Comparison of ENCODE assay signal across 8 mouse cellular contexts in genomic region chr16:55966212-55966871, GRCm38 (mm10). TPM values are rescaled to one million over a fixed set of nuclear protein-coding genes. Genes with fewer than 3 reads are reported as not detected.
A peak's percentile ranks its signal among the peaks of the same experiment; 100 is the strongest.
DNase-seq lines count a peak whose midpoint lies in the region; ATAC-seq and TF ChIP-seq lines count a peak whose summit lies in the region.

Gene Rpl24 (plus strand): TSS chr16:55966275.

- peak; percentile 92 for DNase-seq in ES-E14 (ENCODE audit: low read depth, low spot score)
- peak; percentile 94 for DNase-seq in cerebellum, adult 11-12 months
- DNase-seq in heart, postnatal 36 days = peak; percentile 94 to 96
- peak; percentile 95 to 98 for DNase-seq in layer of hippocampus, adult 2 months (ENCODE audit: low spot score in 2 of 2)
- DNase-seq in lung, embryonic 14.5 days = peak; percentile 98
- DNase-seq in thymus, adult 2 months = peak; percentile 95

- no peaks in the 10 kb centered on the region for H3K27me3 ChIP-seq in forebrain, embryonic 16.5 days (replicated peaks; ENCODE audit: control insufficient read depth, insufficient read depth, low read length)
- H3K27me3 ChIP-seq in lung, embryonic 14.5 days (ENCODE audit: insufficient read depth, low read length) = no peaks in the 10 kb centered on the region
- H3K27me3 ChIP-seq in thymus, adult 2 months (ENCODE audit: control insufficient read depth, insufficient read depth, low read length) = no peaks in the 10 kb centered on the region

- intact Hi-C loops in heart, postnatal 36 days (cut with DNase I) = loop anchor here (2.0 kb wide), 1 partner anchor 108 kb away; no protein-coding TSS in a partner anchor

- TF ChIP-seq POLR2A in olfactory bulb, adult 2 months (IDR thresholded peaks at IDR 0.05; ENCODE audit: insufficient read depth, low read depth, low read length) = peak; percentile 37
- no peak for TF ChIP-seq POLR2A in thymus, adult 2 months (IDR thresholded peaks at IDR 0.05; ENCODE audit: control insufficient read depth, extremely low read depth, insufficient read depth, low read length, poor library complexity)

- H3K36me3 ChIP-seq in ES-E14 (ENCODE audit: control insufficient read depth, insufficient read depth, low read length, poor library complexity, severe bottlenecking) = peaks cover 32% of the 10 kb centered on the region
- H3K36me3 ChIP-seq in forebrain, embryonic 16.5 days (ENCODE audit: control insufficient read depth, insufficient read depth) = peaks cover 16% of the 10 kb centered on the region
- peaks cover 35% of the 10 kb centered on the region for H3K36me3 ChIP-seq in lung, embryonic 14.5 days (ENCODE audit: insufficient read depth)
- H3K36me3 ChIP-seq in thymus, adult 2 months (ENCODE audit: control insufficient read depth, insufficient read depth, low read length) = peaks cover 27% of the 10 kb centered on the region

- whole genome bisulfite sequencing in forebrain, embryonic 16.5 days = under 1% methylated on average over 42 of the region's 42 CpGs
- WGBS in lung, embryonic 14.5 days = under 1% methylated on average over 42 of the region's 42 CpGs
- whole genome bisulfite sequencing in olfactory bulb, adult 2 months = under 1% methylated on average over 42 of the region's 42 CpGs
- under 1% methylated on average over 42 of the region's 42 CpGs for WGBS in thymus, adult 2 months

- peak within 1 kb of the TSS; percentile 91 for H3K4me2 ChIP-seq in forebrain, embryonic 16.5 days (ENCODE audit: low read length)
- peak within 1 kb of the TSS; percentile 97 for H3K4me2 ChIP-seq in lung, embryonic 14.5 days

- no peaks in the 10 kb centered on the region for H3K9me3 ChIP-seq in ES-E14 (ENCODE audit: control insufficient read depth, insufficient read depth, low read depth, low read length)
- H3K9me3 ChIP-seq in forebrain, embryonic 16.5 days (ENCODE audit: control insufficient read depth, low read length) = no peaks in the 10 kb centered on the region
- H3K9me3 ChIP-seq in lung, embryonic 14.5 days (ENCODE audit: low read depth, low read length) = no peaks in the 10 kb centered on the region

- peak within 1 kb of the TSS; percentile 100 for H3K9ac ChIP-seq in ES-E14 (ENCODE audit: insufficient read depth, low read depth, low read length, poor library complexity, severe bottlenecking)
- H3K9ac ChIP-seq in forebrain, embryonic 16.5 days (replicated peaks; ENCODE audit: low read depth, low read length) = peak within 1 kb of the TSS; percentile 66
- H3K9ac ChIP-seq in lung, embryonic 14.5 days = peak within 1 kb of the TSS; percentile 92

- peak within 1 kb of the TSS; percentile 84 for H3K27ac ChIP-seq in ES-E14 (ENCODE audit: insufficient read depth, low read depth, low read length, poor library complexity, severe bottlenecking)
- H3K27ac ChIP-seq in forebrain, embryonic 16.5 days (ENCODE audit: low read length) = peak within 1 kb of the TSS; percentile 79
- peak within 1 kb of the TSS; percentile 84 for H3K27ac ChIP-seq in layer of hippocampus, adult 2 months
- peak within 1 kb of the TSS; percentile 83 for H3K27ac ChIP-seq in lung, embryonic 14.5 days (ENCODE audit: low read depth)
- H3K27ac ChIP-seq in olfactory bulb, adult 2 months (ENCODE audit: insufficient read depth, low read depth, low read length) = peak within 1 kb of the TSS; percentile 30
- H3K27ac ChIP-seq in thymus, adult 2 months (ENCODE audit: control insufficient read depth, insufficient read depth, low read length) = peak within 1 kb of the TSS; percentile 72; the same call in 1 of the 2 replicates

- TF ChIP-seq CTCF in layer of hippocampus, adult 2 months (conservative IDR thresholded peaks at IDR 0.05) = no peak
- TF ChIP-seq CTCF in lung, embryonic 14.5 days (IDR thresholded peaks at IDR 0.05; ENCODE audit: low read depth) = no peak
- TF ChIP-seq CTCF in olfactory bulb, adult 2 months (IDR thresholded peaks at IDR 0.05; ENCODE audit: insufficient read depth, low read depth, low read length) = no peak
- TF ChIP-seq CTCF in thymus, adult 2 months (IDR thresholded peaks at IDR 0.05; ENCODE audit: borderline replicate concordance, control insufficient read depth, extremely low read depth, insufficient read depth, low read length, poor library complexity) = no peak

- in situ Hi-C loops in ES-E14 (cut with MboI; ENCODE audit: low sequenced_read_pairs in 2 of 2, unreplicated experiment in 2 of 2) = no loop called here

- ATAC-seq in forebrain, embryonic 16.5 days = peak; percentile 97
- ATAC-seq in lung, embryonic 14.5 days (ENCODE audit: insufficient read depth) = peak; percentile 94

- peak within 1 kb of the TSS; percentile 96 to 99 for H3K4me3 ChIP-seq in ES-E14 (ENCODE audit: insufficient read depth in 1 of 2, low read depth in 1 of 2, low read length in 2 of 2, poor library complexity in 1 of 2, severe bottlenecking in 1 of 2)
- H3K4me3 ChIP-seq in forebrain, embryonic 16.5 days (replicated peaks; ENCODE audit: low read length) = peak within 1 kb of the TSS; percentile 54
- H3K4me3 ChIP-seq in layer of hippocampus, adult 2 months = peak within 1 kb of the TSS; percentile 84
- H3K4me3 ChIP-seq in lung, embryonic 14.5 days (ENCODE audit: low read depth, low read length) = peak within 1 kb of the TSS; percentile 73
- H3K4me3 ChIP-seq in olfactory bulb, adult 2 months (ENCODE audit: insufficient read depth, low read depth, low read length) = peak within 1 kb of the TSS; percentile 78
- peak within 1 kb of the TSS; percentile 94 for H3K4me3 ChIP-seq in thymus, adult 2 months (ENCODE audit: control insufficient read depth, insufficient read depth, low read length)

- H3K4me1 ChIP-seq in ES-E14 (ENCODE audit: control insufficient read depth in 2 of 2, insufficient read depth in 2 of 2, low read length in 2 of 2, poor library complexity in 1 of 2) = peaks cover 0 to 2% of the 10 kb centered on the region in 2 experiments; a peak in 1 of 4 replicates
- H3K4me1 ChIP-seq in forebrain, embryonic 16.5 days (replicated peaks; ENCODE audit: control insufficient read depth, insufficient read depth, low read length) = peaks cover 7% of the 10 kb centered on the region
- H3K4me1 ChIP-seq in lung, embryonic 14.5 days (ENCODE audit: insufficient read depth) = no peaks in the 10 kb centered on the region
- peaks cover 6% of the 10 kb centered on the region for H3K4me1 ChIP-seq in olfactory bulb, adult 2 months (ENCODE audit: control insufficient read depth, insufficient read depth, low read length)
- H3K4me1 ChIP-seq in thymus, adult 2 months (replicated peaks; ENCODE audit: control insufficient read depth, insufficient read depth, low read length) = 0 out of 2 replicates have a peak, but pooled peaks cover 2% of the 10 kb centered on the region

TF ChIP-seq in ES-E14, 5 proteins besides CTCF, POLR2A, EP300 and RAD21:
- TF ChIP-seq HCFC1 (IDR thresholded peaks at IDR 0.05; ENCODE audit: borderline replicate concordance, insufficient read depth, low read length) (peak; percentile 75; the same call in 1 of the 2 replicates), ZC3H11A (IDR thresholded peaks at IDR 0.05; ENCODE audit: borderline replicate concordance, low read depth, low read length) (no peak), MAFK (IDR thresholded peaks at IDR 0.05; ENCODE audit: insufficient read depth, low read depth, low read length) (no peak)

RNA-seq across cellular contexts. Expression of gene Rpl24, which starts in this region (rescaled TPM):
- total RNA-seq in ES-E14 (2012; rRNA removed) = 1,393 and 1,577 TPM in 2 replicates
- 484 and 499 TPM in 2 replicates for polyA plus RNA-seq in forebrain, embryonic 16.5 days (2015; fragmentation: Nextera tagmentation; extraction: Ambion mirVana)
- total RNA-seq in heart, postnatal 36 days (2021) = 100 to 1,000 TPM; 549 to 570 TPM
- 100 to 1,000 TPM; 399 to 405 TPM for total RNA-seq in layer of hippocampus, adult 2 months (2021)
- 845 and 899 TPM in 2 replicates for polyA plus RNA-seq in lung, embryonic 14.5 days (2014; fragmentation: Nextera tagmentation; extraction: Ambion mirVana)
- 3,289 TPM in 1 of 2 replicates, not detected in the other for polyA plus RNA-seq in olfactory bulb, adult 2 months (2012; ENCODE audit: insufficient read depth, insufficient read length, low replicate concordance, missing spikeins)
- polyA plus RNA-seq in thymus, adult 2 months (2012; rRNA removed) = 151 and 184 TPM in 2 replicates

Comparison
In these comparisons a context has a peak if more than half of its experiments do, and no peak if none do; other contexts are left out.
1. Peak in every context shown above with its lines: DNase-seq, ATAC-seq, H3K4me3 ChIP-seq and H3K27ac ChIP-seq.
2. H3K27ac ChIP-seq: peak in every context shown above with its lines; median percentile 84 in ES-E14; 84 in layer of hippocampus, adult 2 months; 83 in lung, embryonic 14.5 days; 79 in forebrain, embryonic 16.5 days; 72 in thymus, adult 2 months; 30 in olfactory bulb, adult 2 months.